Mouse (Mus musculus): Measurements from ENCODE around the gene Adora3.

Adora3 gene

GRCm38 (mm10) chr3:105951348-105951747 lies 80.7 kb downstream of the Adora3 start:
- no peak for DNase-seq

GRCm38 (mm10) chr3:105957235-105957634 lies 86.6 kb downstream of the Adora3 start:
- DNase-seq: no peak

GRCm38 (mm10) chr3:105958204-105958603 lies 87.5 kb downstream of the Adora3 start:
- DNase-seq: no peak

Data from lung, postnatal 4 days (tissue).